Mouse (Mus musculus): ENCODE data around the gene Arl5c.

- TF ChIP-seq TCF12 (IDR thresholded peaks at IDR 0.05; ENCODE audit: insufficient read depth, poor library complexity, severe bottlenecking) = no peak
- TF ChIP-seq POLR2A (IDR thresholded peaks at IDR 0.05; ENCODE audit: insufficient read length, low read depth) = no peak
Measured at GRCm38 (mm10) chr11:98012831-98013230, 16.9 kb upstream of the Arl5c start.

All from myocyte (in vitro differentiated cells).